Mouse (Mus musculus) CH12.LX (cell line): ENCODE results near the gene Rora. TPM values are rescaled to one million over a fixed set of nuclear protein-coding genes. Genes with fewer than 3 reads are reported as not detected.

Source experiments
- DNase-seq: peaks from one replicate; pipeline ENCODE4 v3.0.0-alpha.2; 2013; ENCODE audit errors: extremely low read depth
- H3K27ac ChIP-seq: 2 replicates; pipeline ENCODE4 v1.5.1; 2012; ENCODE audit warnings: low read depth, mild to moderate bottlenecking, control low read depth, moderate library complexity; ENCODE audit not compliant: insufficient read depth
- H3K27me3 ChIP-seq: replicated peaks from 2 replicates; pipeline ENCODE3; 2012; ENCODE audit warnings: inconsistent platforms
- H3K36me3 ChIP-seq, 2 experiments: replicated peaks in 1 of 2; 2 replicates each; pipeline versions ENCODE3 to v1.6.1; 2012; ENCODE audit warnings: inconsistent platforms in 1 of 2, low read length in 1 of 2, mild to moderate bottlenecking in 1 of 2, mixed read lengths in 1 of 2, moderate library complexity in 1 of 2; ENCODE audit not compliant: control insufficient read depth in 1 of 2, insufficient read depth in 1 of 2
- H3K4me1 ChIP-seq, 2 experiments: 2 replicates each; pipeline ENCODE4 v1.6.1; 2012; ENCODE audit warnings: inconsistent platforms in 1 of 2, moderate library complexity in 1 of 2; ENCODE audit not compliant: insufficient read depth in 2 of 2, control insufficient read depth in 1 of 2
- H3K4me2 ChIP-seq: 2 replicates; pipeline ENCODE4 v1.6.1; 2012; ENCODE audit warnings: low read depth, mild to moderate bottlenecking, control low read depth; ENCODE audit not compliant: poor library complexity, insufficient read depth, severe bottlenecking
- H3K4me3 ChIP-seq, 3 experiments: fragments of 150-350 bp in 1 of 3; sonication (generic) in 1 of 3; replicated peaks in 1 of 3; 2 replicates each; pipeline versions ENCODE3 to v1.5.1; 2011 to 2012; ENCODE audit warnings: low read depth in 2 of 3, low read length in 2 of 3, mild to moderate bottlenecking in 2 of 3, moderate library complexity in 2 of 3, control low read depth in 1 of 3, improper control_type of control experiment in 1 of 3, inconsistent platforms in 1 of 3, mixed read lengths in 1 of 3; ENCODE audit not compliant: poor library complexity in 1 of 3
- H3K79me2 ChIP-seq: replicated peaks from 2 replicates; pipeline ENCODE4 v1.6.1; 2012; ENCODE audit warnings: mild to moderate bottlenecking, moderate library complexity; ENCODE audit not compliant: control insufficient read depth, poor library complexity, insufficient read depth, severe bottlenecking; ENCODE audit errors: extremely low read depth
- H3K9ac ChIP-seq: 2 replicates; pipeline ENCODE4 v1.6.1; 2012; ENCODE audit warnings: low read depth, mild to moderate bottlenecking, control low read depth, moderate library complexity; ENCODE audit not compliant: insufficient read depth
- H3K9me3 ChIP-seq: replicated peaks from 2 replicates; pipeline ENCODE3; 2012; ENCODE audit warnings: low read length, inconsistent platforms, mixed read lengths
- BHLHE40 ChIP-seq: IDR thresholded peaks from 2 replicates; pipeline ENCODE4 v1.6.1; 2011; ENCODE audit warnings: mild to moderate bottlenecking, low read depth, low read length, improper control_type of control experiment
- CHD1 ChIP-seq: IDR thresholded peaks from 2 replicates; pipeline ENCODE4 v1.6.1; 2012; ENCODE audit warnings: low read depth, low read length, improper control_type of control experiment, inconsistent platforms
- CTCF ChIP-seq, 2 experiments: IDR thresholded peaks in 1 of 2; conservative IDR thresholded peaks in 1 of 2; 2 replicates each; pipeline ENCODE4 v1.5.1; 2011 to 2012; ENCODE audit warnings: low read depth in 2 of 2, low read length in 2 of 2, improper control_type of control experiment in 1 of 2, inconsistent platforms in 1 of 2, mild to moderate bottlenecking in 1 of 2, moderate library complexity in 1 of 2
- EP300 ChIP-seq: IDR thresholded peaks from 2 replicates; pipeline ENCODE4 v1.6.1; 2011; ENCODE audit warnings: low read length, improper control_type of control experiment
- ETS1 ChIP-seq: conservative IDR thresholded peaks from 2 replicates; pipeline ENCODE4 v1.6.1; 2012; ENCODE audit warnings: low read depth, mild to moderate bottlenecking, inconsistent platforms, low read length, improper control_type of control experiment, moderate library complexity
- GABPA ChIP-seq: IDR thresholded peaks from 2 replicates; pipeline ENCODE4 v1.6.1; 2012; ENCODE audit warnings: low read depth, low read length, improper control_type of control experiment, inconsistent platforms; ENCODE audit not compliant: insufficient replicate concordance
- IRF4 ChIP-seq: IDR thresholded peaks from 2 replicates; pipeline ENCODE4 v1.6.1; 2014; ENCODE audit warnings: low read depth, mild to moderate bottlenecking, inconsistent platforms, low read length, improper control_type of control experiment
- JUN ChIP-seq: IDR thresholded peaks from 2 replicates; pipeline ENCODE4 v1.6.1; 2011; ENCODE audit warnings: low read depth, mild to moderate bottlenecking, low read length, improper control_type of control experiment, moderate library complexity; ENCODE audit not compliant: insufficient read depth
- MAFK ChIP-seq: IDR thresholded peaks from 2 replicates; pipeline ENCODE4 v1.6.1; 2011; ENCODE audit warnings: low read length, improper control_type of control experiment; ENCODE audit not compliant: insufficient replicate concordance
- MAZ ChIP-seq: IDR thresholded peaks from 2 replicates; pipeline ENCODE4 v1.6.1; 2012; ENCODE audit warnings: low read depth, mild to moderate bottlenecking, inconsistent platforms, low read length, improper control_type of control experiment, moderate library complexity
- MEF2A ChIP-seq: IDR thresholded peaks from 2 replicates; pipeline ENCODE4 v1.6.1; 2014; ENCODE audit warnings: low read depth, mild to moderate bottlenecking, inconsistent platforms, low read length, improper control_type of control experiment, borderline replicate concordance
- MXI1 ChIP-seq: IDR thresholded peaks from 2 replicates; pipeline ENCODE4 v1.6.1; 2011; ENCODE audit warnings: mild to moderate bottlenecking, low read depth, low read length, improper control_type of control experiment
- MYC ChIP-seq: IDR thresholded peaks from 2 replicates; pipeline ENCODE4 v1.6.1; 2011; ENCODE audit warnings: low read depth, mild to moderate bottlenecking, improper control_type of control experiment, low read length
- NELFE ChIP-seq: IDR thresholded peaks from 2 replicates; pipeline ENCODE4 v1.6.1; 2011; ENCODE audit warnings: low read depth, low read length, improper control_type of control experiment
- POLR2AphosphoS2 ChIP-seq: IDR thresholded peaks from 2 replicates; pipeline ENCODE4 v1.6.1; 2011; ENCODE audit warnings: low read depth, low read length, improper control_type of control experiment
- SMC3 ChIP-seq: IDR thresholded peaks from 2 replicates; pipeline ENCODE4 v1.6.1; 2011; ENCODE audit warnings: low read depth, low read length, improper control_type of control experiment
- TCF12 ChIP-seq: IDR thresholded peaks from 2 replicates; pipeline ENCODE4 v1.6.1; 2014; ENCODE audit warnings: low read depth, mild to moderate bottlenecking, inconsistent platforms, low read length, improper control_type of control experiment
- UBTF ChIP-seq: IDR thresholded peaks from 2 replicates; pipeline ENCODE4 v1.6.1; 2012; ENCODE audit warnings: low read depth, mild to moderate bottlenecking, inconsistent platforms, low read length, improper control_type of control experiment, moderate library complexity
- USF1 ChIP-seq: IDR thresholded peaks from 2 replicates; pipeline ENCODE4 v1.6.1; 2014; ENCODE audit warnings: low read depth, mild to moderate bottlenecking, inconsistent platforms, low read length, improper control_type of control experiment
- USF2 ChIP-seq: conservative IDR thresholded peaks from 2 replicates; pipeline ENCODE4 v1.6.1; 2011; ENCODE audit warnings: low read depth, low read length, improper control_type of control experiment
- ZC3H11A ChIP-seq: IDR thresholded peaks from 2 replicates; pipeline ENCODE4 v1.6.1; 2012; ENCODE audit warnings: low read depth, mild to moderate bottlenecking, inconsistent platforms, low read length, improper control_type of control experiment
- ZKSCAN1 ChIP-seq: IDR thresholded peaks from 2 replicates; pipeline ENCODE4 v1.6.1; 2012; ENCODE audit warnings: low read depth, inconsistent platforms, low read length, improper control_type of control experiment, borderline replicate concordance
- dilution Hi-C: fragments of 300-500 bp; cut with MboI; formaldehyde crosslinking; loops from 2 replicates; pipeline ENCODE4 v1.14.3; 2020; ENCODE audit warnings: low sequenced_read_pairs; ENCODE audit not compliant: extremely low pct_unique_long_range_greater_than_20kb, extremely low pct_ligation_motif_present
- in situ Hi-C: fragments of 300-500 bp; cut with MboI; formaldehyde crosslinking; loops from 3 replicates; pipeline ENCODE4 v1.14.3; 2019; ENCODE audit warnings: low sequenced_read_pairs, low pct_ligation_motif_present, low pct_unique_long_range_greater_than_20kb, mixed read lengths
- polyA plus RNA-seq: library from polyadenylated mRNA; unstranded; fragments of >175 nt; gene quantifications from 2 replicates; pipeline ENCODE4 v1.2.1, GENCODE M21; 2012; ENCODE audit warnings: low read depth; ENCODE audit not compliant: insufficient read length
- total RNA-seq, 2 experiments: library from RNA; depleted of rRNA; stranded (reverse); fragments of 300-350 nt in 1 of 2; fragments of >200 nt in 1 of 2; gene quantifications; 2 replicates each; pipeline ENCODE4 v1.2.3; 2012 to 2014

Gene Rora
- total and polyA plus RNA-seq, 3 experiments, result 0.36 to 0.66 (median 0.64) TPM

- no peak overlapping the region for H3K9ac ChIP-seq
- no peaks in the 10 kb centered on the region for H3K79me2 ChIP-seq
- in situ Hi-C loops, result no loop called here
- TF ChIP-seq BHLHE40 (no peak), NELFE (no peak), ETS1 (no peak), MEF2A (no peak), UBTF (no peak), MAFK (no peak), MYC (no peak), USF1 (no peak), CTCF (conservative IDR thresholded peaks at IDR 0.05 in 1 of 2, IDR thresholded peaks at IDR 0.05 in 1 of 2; ENCODE audit: low read depth in 2 of 2, low read length in 2 of 2) (no peak), SMC3 (no peak), TCF12 (no peak), EP300 (no peak), ZKSCAN1 (no peak), USF2 (no peak), IRF4 (no peak), GABPA (no peak), MAZ (no peak), MXI1 (no peak), POLR2AphosphoS2 (no peak)
- TF ChIP-seq, all 38 proteins: peak for 0
- Histone ChIP-seq H3K4me1 (no peaks in the 10 kb centered on the region), H3K9me3 (peaks cover 40% of the 10 kb centered on the region), H3K27ac (no peak overlapping the region), H3K36me3 (no peaks in the 10 kb centered on the region), H3K4me3 (no peak overlapping the region), H3K4me2 (no peak overlapping the region), H3K27me3 (no peaks in the 10 kb centered on the region)
- no peak for DNase-seq
- dilution Hi-C loops, result no loop called here
Measured at GRCm38 (mm10) chr9:68987290-68988042, 333.9 kb downstream of the Rora start.

- dilution Hi-C loops (no loop called here), in situ Hi-C loops (no loop called here)
- no peak for DNase-seq
- no peaks in the 10 kb centered on the region for H3K36me3 ChIP-seq
- H3K27ac ChIP-seq, result no peak overlapping the region
- no peak overlapping the region for H3K4me3 ChIP-seq
- H3K79me2 ChIP-seq, result no peaks in the 10 kb centered on the region
- no peaks in the 10 kb centered on the region for H3K27me3 ChIP-seq
- H3K9me3 ChIP-seq, result peaks cover 39% of the 10 kb centered on the region
- TF ChIP-seq CTCF (conservative IDR thresholded peaks at IDR 0.05 in 1 of 2, IDR thresholded peaks at IDR 0.05 in 1 of 2; ENCODE audit: low read depth in 2 of 2, low read length in 2 of 2) (no peak), MAFK (no peak), JUN (no peak), CHD1 (no peak), UBTF (no peak), ZC3H11A (no peak)
- TF ChIP-seq, all 38 proteins: peak for 0
- Histone ChIP-seq H3K9ac (no peak overlapping the region), H3K4me1 (no peaks in the 10 kb centered on the region), H3K4me2 (no peak overlapping the region)
Measured at GRCm38 (mm10) chr9:68988162-68988911, 334.8 kb downstream of the Rora start.
